Mouse (Mus musculus): ENCODE results near the gene Cfb.

GRCm38 (mm10) chr17:34896366-34896765, 34.0 kb upstream of the Cfb start:
- TF ChIP-seq POLR2A (IDR thresholded peaks at IDR 0.05; ENCODE audit: extremely low read depth, insufficient read depth, low read length): no peak
- no peak for TF ChIP-seq CTCF (IDR thresholded peaks at IDR 0.05; ENCODE audit: low read depth, low read length)
